Mouse (Mus musculus): ENCODE measurements around the gene Ppfibp1.

The Ppfibp1 gene

GRCm38 (mm10) chr6:146883426-146883825, 4.9 kb upstream of the Ppfibp1 start:
- no peak for DNase-seq

DNA sequence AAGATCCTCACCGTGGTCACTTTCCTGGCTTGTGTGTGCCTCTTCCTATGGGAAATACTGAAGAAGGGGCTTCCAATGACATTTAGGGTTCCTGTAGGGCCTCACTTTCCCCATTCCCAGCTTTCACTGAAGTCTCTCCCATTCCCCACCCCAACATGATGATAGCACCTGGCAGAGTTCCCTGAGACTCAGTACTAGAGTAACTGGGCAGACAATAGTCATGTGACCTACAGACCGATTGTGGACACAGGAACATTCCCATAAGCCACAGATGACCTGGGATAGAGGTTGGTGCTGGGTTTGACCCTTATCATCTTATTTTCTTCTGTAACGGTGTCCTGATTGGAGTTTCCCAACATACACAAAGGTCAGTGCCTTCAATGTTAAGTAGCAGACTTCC, 4.1 kb upstream of the Ppfibp1 start:
- no peak for DNase-seq

GRCm38 (mm10) chr6:146884851-146885250, 3.4 kb upstream of the Ppfibp1 start:
- no peak for DNase-seq

- no peak for DNase-seq
These were observed 588 bp downstream of the Ppfibp1 start for GRCm38 (mm10) chr6:146888660-146889490.

- no peak for DNase-seq
These were observed 1.9 kb downstream of the Ppfibp1 start for GRCm38 (mm10) chr6:146890215-146890614.

GRCm38 (mm10) chr6:146890633-146891032, 2.3 kb downstream of the Ppfibp1 start:
- no peak for DNase-seq

GRCm38 (mm10) chr6:146893890-146894289, 5.6 kb downstream of the Ppfibp1 start:
- DNase-seq: no peak

GRCm38 (mm10) chr6:146898709-146899108, 10.4 kb downstream of the Ppfibp1 start:
- DNase-seq: no peak

DNA sequence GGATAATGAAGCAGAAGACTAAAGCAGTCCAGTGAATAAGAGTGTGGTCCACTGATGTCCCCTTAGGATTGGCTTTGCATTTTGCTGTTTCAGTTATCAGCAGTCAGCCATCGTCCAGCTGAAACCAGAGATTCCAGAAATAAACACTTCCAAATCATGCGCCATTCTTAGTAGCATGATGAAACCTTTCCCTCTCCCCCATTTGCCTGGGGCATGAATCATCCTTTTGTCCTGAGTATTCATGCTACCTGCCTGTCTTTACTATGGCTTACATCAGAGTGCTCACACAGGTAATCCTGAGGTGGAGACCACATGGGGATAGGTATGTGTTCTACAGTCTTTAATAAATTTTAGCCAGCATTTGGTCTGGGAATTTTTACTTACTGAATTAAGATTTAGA, 11.4 kb downstream of the Ppfibp1 start:
- no peak for DNase-seq

DNA sequence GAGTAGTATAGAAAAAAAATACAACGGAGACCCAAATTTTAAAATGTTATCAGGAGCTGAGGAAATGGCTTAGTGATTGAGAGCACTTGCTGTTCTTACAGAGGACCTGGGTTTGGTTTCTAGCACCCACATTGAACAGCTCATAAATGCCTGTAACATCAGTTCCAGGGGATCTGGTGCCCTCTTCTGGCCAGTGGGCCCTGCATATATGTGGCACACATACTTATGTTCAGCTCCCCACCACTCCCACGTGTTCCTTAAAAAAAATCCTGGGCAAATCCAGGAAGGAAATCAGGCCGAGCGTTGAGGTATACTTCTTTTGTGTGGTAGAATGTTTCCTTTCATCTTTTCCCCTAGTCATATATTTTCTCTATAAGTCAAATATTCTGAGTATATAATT, 13.6 kb downstream of the Ppfibp1 start:
- DNase-seq: no peak

DNA sequence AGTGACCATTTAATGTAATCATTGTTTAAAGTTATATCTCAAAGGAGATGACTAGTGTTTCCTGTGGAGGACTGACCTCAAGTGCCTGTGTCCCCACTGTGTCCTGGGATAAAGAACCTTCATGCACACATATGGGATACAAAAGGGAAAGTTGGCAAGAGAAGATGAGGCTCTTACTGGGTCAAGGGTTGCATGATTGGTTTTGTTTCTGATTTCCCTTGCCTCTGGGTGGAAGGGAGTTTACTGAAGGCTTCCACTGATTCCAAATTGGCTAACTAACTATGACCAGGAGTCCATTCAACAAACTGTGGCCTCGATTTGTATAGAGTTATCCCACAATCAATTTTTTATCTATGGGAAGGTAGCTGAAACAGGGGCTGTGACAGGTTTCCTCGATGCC, 15.3 kb downstream of the Ppfibp1 start:
- no peak for DNase-seq

DNA sequence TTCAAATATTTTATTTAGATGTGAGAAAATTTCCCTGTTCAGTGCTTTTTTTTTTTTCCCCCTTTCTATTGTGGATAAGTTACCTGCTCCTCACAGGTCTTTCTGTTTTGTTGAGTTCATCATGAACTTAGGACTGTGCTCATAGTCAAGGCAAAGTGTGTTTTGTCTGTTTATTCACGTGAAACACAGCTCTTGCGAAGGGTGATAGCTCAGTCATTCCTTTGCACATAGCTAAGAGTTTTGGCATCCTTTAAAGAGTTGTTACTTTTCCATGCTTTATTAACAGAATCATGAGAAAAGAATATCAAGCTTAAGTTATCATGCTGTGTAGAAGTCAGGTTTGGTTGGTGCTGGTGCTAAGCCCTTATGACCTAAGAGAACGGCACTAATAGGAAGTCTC, 16.4 kb downstream of the Ppfibp1 start:
- DNase-seq: no peak

GRCm38 (mm10) chr6:146906000-146906786, 17.9 kb downstream of the Ppfibp1 start:
- DNase-seq: no peak

DNA sequence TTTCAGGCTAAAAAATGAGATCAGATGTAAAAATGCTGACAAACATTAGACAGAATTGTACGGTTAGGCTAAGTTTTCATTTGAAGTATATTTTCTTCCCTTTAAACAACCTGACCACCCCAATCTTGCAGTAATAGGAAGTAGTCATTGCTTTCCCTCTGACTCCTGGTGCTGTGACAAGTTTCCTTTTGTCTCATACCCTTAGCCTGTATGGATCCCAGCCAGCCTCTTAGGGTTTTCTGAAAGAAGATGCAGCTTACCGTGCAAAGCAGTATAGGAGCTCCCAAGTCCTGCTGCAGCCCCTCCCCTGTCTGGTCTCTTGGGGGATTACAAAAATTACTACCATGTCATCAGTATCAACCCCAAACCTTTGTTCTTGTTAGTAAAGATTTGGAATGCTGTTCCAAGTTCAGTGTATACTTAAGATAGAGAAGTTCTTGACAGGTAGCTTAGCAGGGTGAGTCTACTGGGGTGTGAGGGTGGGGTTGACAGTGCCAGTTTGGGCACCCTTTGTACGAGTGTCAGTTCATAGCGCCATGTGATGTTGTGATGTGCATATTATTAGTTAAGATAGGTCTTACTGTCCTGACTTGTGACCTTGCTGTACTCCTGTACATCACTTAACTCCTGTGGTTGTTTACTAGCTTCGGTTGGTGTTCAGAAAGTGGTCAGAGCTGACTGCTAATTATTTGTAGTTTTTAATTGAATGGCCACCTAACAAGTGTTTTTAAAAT, 18.9 kb downstream of the Ppfibp1 start:
- DNase-seq: no peak

- no peak for DNase-seq
These were observed 19.5 kb downstream of the Ppfibp1 start for GRCm38 (mm10) chr6:146907795-146908190.

DNA sequence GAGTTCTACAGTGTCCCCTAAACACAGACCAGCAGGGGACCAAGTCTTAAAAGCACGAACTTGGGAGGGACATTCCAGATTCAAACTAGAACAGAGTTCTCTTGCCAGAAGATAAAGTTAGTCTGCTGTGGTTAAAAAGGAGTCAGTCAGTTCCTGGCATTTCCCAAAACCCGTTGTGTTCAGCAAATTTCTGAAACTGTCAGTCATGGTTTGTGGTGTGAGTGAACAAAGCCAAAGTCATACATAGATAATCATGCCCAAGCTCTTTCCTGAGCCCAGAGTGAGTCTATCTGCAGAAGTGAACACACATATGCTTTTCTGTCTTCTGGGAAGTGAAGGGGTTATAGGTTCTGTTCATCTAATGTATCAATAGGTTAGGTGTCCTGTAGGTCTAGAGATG, 20.5 kb downstream of the Ppfibp1 start:
- no peak for DNase-seq

GRCm38 (mm10) chr6:146909725-146910489, 21.6 kb downstream of the Ppfibp1 start:
- no peak for DNase-seq

DNA sequence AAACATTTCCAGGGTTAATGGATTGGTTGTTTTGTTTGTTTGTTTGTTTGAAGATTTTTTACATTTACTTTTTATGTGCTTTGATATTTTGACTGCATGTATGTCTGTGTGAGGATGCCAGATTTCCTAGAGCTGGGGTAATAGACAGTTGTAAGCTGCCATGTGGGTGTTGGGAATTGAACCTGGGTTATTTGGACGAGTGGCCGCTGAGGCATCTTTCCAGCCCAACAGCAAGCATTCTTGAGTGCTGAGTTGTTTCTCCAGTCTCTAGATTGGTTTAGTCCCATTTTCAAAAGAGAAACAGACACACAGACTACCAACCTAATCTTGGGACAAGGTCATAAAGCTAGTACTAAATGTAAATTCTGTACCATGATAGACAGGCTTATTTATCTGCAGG, 22.5 kb downstream of the Ppfibp1 start:
- no peak for DNase-seq

- DNase-seq: no peak
These were observed 24.7 kb downstream of the Ppfibp1 start for GRCm38 (mm10) chr6:146912835-146913488.

DNA sequence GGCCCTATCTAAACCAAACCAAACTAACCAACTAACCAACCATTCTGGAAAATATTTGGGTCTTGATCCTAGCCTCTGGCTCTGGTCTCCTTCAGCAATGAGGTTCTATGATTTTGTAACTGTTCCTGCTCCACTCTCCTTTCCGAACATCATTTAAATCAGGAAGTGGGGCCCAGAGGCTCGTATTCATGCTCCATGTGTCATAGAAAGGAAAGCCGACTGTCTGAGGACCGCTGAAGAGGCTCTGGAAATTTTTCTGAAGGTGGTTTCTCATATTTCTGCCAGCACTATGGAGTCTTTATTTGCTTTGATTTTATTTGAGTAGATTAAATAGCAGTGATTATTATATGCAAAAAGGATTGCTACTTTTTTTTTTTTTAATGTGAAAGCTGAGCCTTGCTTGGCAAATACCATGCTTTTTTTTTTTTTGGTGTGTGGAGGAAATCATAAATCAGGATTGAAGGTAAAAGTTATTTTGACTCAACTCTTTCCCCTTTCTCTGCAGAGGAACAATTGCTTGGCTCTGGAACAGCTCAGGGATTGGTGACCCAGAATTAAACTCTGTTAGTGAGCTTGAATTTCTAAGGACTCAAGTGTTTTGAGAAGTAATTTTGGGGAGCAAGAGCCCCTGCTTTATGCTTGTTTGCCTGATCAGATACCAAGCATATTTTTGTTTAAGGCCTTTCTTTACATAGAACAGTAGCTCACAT, 25.4 kb downstream of the Ppfibp1 start:
- no peak for DNase-seq

GRCm38 (mm10) chr6:146915808-146916207, 27.5 kb downstream of the Ppfibp1 start:
- DNase-seq: no peak
